In genomic region chr11:60830433-60831052, GRCm38 (mm10) we compare ENCODE assay signal across 7 mouse cellular contexts. TPM values are rescaled to one million over a fixed set of nuclear protein-coding genes. Genes with fewer than 3 reads are reported as not detected.
DNase-seq lines count a peak whose midpoint lies in the region; ATAC-seq lines count a peak whose summit lies in the region.

Gene Dhrs7b (plus strand): TSS chr11:60830631.

- peak; percentile 77 for DNase-seq in adrenal gland, postnatal 25 days
- peak; percentile 99 for DNase-seq in heart, adult 11 months
- DNase-seq in kidney, adult 18-20 months = peak; percentile 87
- peak; percentile 75 for DNase-seq in limb, embryonic 11.5 days (ENCODE audit: low spot score)
- peak; percentile 95 for DNase-seq in midbrain, embryonic 14.5 days
- peak; percentile 70 to 72 for DNase-seq in spleen, adult 18-20 months

- peak within 1 kb of the TSS; percentile 82 for H3K4me3 ChIP-seq in embryonic facial prominence, embryonic 12.5 days
- peak within 1 kb of the TSS; percentile 52 for H3K4me3 ChIP-seq in limb, embryonic 11.5 days (ENCODE audit: low read depth, low read length)
- H3K4me3 ChIP-seq in midbrain, embryonic 14.5 days (replicated peaks; ENCODE audit: low read depth, low read length) = peak within 1 kb of the TSS; percentile 61

- H3K4me1 ChIP-seq in embryonic facial prominence, embryonic 12.5 days = peaks cover 6% of the 10 kb centered on the region
- no peaks in the 10 kb centered on the region for H3K4me1 ChIP-seq in limb, embryonic 11.5 days (ENCODE audit: control insufficient read depth, insufficient read depth, low read length)
- H3K4me1 ChIP-seq in midbrain, embryonic 14.5 days (ENCODE audit: control insufficient read depth, insufficient read depth, low read length) = peaks cover 5% of the 10 kb centered on the region; the same call in 1 of the 2 replicates

- no peaks in the 10 kb centered on the region for H3K9me3 ChIP-seq in embryonic facial prominence, embryonic 12.5 days
- H3K9me3 ChIP-seq in limb, embryonic 11.5 days (ENCODE audit: control insufficient read depth, low read length) = no peaks in the 10 kb centered on the region
- no peaks in the 10 kb centered on the region for H3K9me3 ChIP-seq in midbrain, embryonic 14.5 days (ENCODE audit: control insufficient read depth, low read length)

- no peaks in the 10 kb centered on the region for H3K27me3 ChIP-seq in embryonic facial prominence, embryonic 12.5 days
- no peaks in the 10 kb centered on the region for H3K27me3 ChIP-seq in limb, embryonic 11.5 days (ENCODE audit: control insufficient read depth, insufficient read depth, low read length)
- no peaks in the 10 kb centered on the region for H3K27me3 ChIP-seq in midbrain, embryonic 14.5 days (ENCODE audit: control insufficient read depth, insufficient read depth, low read length)

- H3K36me3 ChIP-seq in embryonic facial prominence, embryonic 12.5 days = no peaks in the 10 kb centered on the region
- H3K36me3 ChIP-seq in limb, embryonic 11.5 days (ENCODE audit: control insufficient read depth, insufficient read depth, low read length) = no peaks in the 10 kb centered on the region
- H3K36me3 ChIP-seq in midbrain, embryonic 14.5 days (ENCODE audit: control insufficient read depth, insufficient read depth, low read length) = no peaks in the 10 kb centered on the region

- WGBS in embryonic facial prominence, embryonic 12.5 days = under 1% methylated on average over 34 of the region's 34 CpGs
- WGBS in limb, embryonic 11.5 days = under 1% methylated on average over 34 of the region's 34 CpGs
- under 1% methylated on average over 34 of the region's 34 CpGs for WGBS in midbrain, embryonic 14.5 days

- H3K4me2 ChIP-seq in embryonic facial prominence, embryonic 12.5 days (replicated peaks) = peak within 1 kb of the TSS; percentile 70
- peak within 1 kb of the TSS; percentile 86 for H3K4me2 ChIP-seq in limb, embryonic 11.5 days (ENCODE audit: low read depth, severe bottlenecking)
- H3K4me2 ChIP-seq in midbrain, embryonic 14.5 days (ENCODE audit: low read length) = peak within 1 kb of the TSS; percentile 83

- peak within 1 kb of the TSS; percentile 71 for H3K27ac ChIP-seq in embryonic facial prominence, embryonic 12.5 days
- H3K27ac ChIP-seq in limb, embryonic 11.5 days (replicated peaks; ENCODE audit: low read depth, low read length) = no peak within 1 kb of the TSS
- peak within 1 kb of the TSS; percentile 76 for H3K27ac ChIP-seq in midbrain, embryonic 14.5 days (replicated peaks; ENCODE audit: low read depth, low read length)

- ATAC-seq in embryonic facial prominence, embryonic 12.5 days (ENCODE audit: insufficient number of reproducible peaks, insufficient read depth, low FRiP score, low TSS enrichment) = peak; percentile 93
- ATAC-seq in limb, embryonic 11.5 days (ENCODE audit: insufficient number of reproducible peaks, low FRiP score, low TSS enrichment, low read depth) = peak; percentile 72; the same call in 1 of the 2 replicates
- ATAC-seq in midbrain, embryonic 14.5 days (ENCODE audit: low FRiP score, low TSS enrichment) = peak; percentile 92

- peak within 1 kb of the TSS; percentile 78 for H3K9ac ChIP-seq in embryonic facial prominence, embryonic 12.5 days
- H3K9ac ChIP-seq in limb, embryonic 11.5 days (ENCODE audit: low read length) = peak within 1 kb of the TSS; percentile 47
- peak within 1 kb of the TSS; percentile 74 for H3K9ac ChIP-seq in midbrain, embryonic 14.5 days (replicated peaks; ENCODE audit: low read length)

RNA-seq across cellular contexts. Expression of gene Dhrs7b, which starts in this region (rescaled TPM):
- total RNA-seq in adrenal gland, postnatal 25 days (2021) = 38.7 and 49.5 TPM in 2 replicates
- polyA plus RNA-seq in embryonic facial prominence, embryonic 12.5 days (2016; fragmentation: Nextera tagmentation; extraction: Ambion mirVana) = 31.9 and 32.3 TPM in 2 replicates
- 25.2 and 26.1 TPM in 2 replicates for polyA plus RNA-seq in limb, embryonic 11.5 days (2014; fragmentation: Nextera tagmentation; extraction: Ambion mirVana)
- polyA plus RNA-seq in midbrain, embryonic 14.5 days (2014; fragmentation: Nextera tagmentation; extraction: Ambion mirVana) = 27.0 and 30.7 TPM in 2 replicates
